Mouse (Mus musculus): ENCODE results near the gene Krt80. TPM values are rescaled to one million over a fixed set of nuclear protein-coding genes. Genes with fewer than 3 reads are reported as not detected.
"Not testable (repeated sequence)": the region's sequence is repeated elsewhere in the genome, so short reads cannot be mapped to it uniquely, and the experiment has no call there.

Krt80 gene
- total RNA-seq, 2 experiments from 2014 or later: 1.4 to 2.0 TPM

DNA sequence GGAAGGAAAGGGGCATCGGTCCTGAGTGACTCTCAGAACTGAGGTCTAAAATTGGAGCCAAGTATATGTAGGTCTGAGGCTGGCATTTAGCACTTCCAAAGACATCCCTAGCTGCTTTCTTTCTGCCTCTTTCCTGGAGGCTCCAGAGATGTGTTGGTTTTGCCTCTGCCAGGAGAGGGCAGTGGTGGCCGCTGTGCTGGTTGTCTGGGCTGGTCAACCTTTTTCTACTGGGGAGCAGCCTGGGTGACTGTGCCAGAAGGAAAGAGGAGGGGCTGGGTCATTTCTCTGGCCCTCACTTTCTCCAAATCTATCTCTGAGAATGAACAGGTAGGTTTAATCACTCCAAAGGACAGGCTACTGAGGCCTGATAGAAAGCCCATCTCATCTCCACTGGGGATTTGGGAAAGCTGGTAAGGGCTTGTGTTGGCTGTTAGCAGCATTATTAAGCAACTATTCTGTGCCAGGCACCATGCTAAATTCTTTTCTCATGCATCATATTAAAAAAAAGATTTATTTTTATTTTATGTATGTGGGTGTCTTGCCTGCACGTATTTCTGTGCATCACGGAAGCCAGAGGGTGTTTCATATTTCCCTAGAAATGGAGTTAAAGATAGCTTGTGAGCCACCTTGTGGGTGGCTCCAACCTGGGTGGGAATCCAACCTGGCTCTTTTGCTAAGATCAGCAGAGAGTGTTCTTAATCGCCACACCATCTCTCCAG, 28.0 kb downstream of the Krt80 start:
- DNase-seq: peak; percentile 68 to 70

DNA sequence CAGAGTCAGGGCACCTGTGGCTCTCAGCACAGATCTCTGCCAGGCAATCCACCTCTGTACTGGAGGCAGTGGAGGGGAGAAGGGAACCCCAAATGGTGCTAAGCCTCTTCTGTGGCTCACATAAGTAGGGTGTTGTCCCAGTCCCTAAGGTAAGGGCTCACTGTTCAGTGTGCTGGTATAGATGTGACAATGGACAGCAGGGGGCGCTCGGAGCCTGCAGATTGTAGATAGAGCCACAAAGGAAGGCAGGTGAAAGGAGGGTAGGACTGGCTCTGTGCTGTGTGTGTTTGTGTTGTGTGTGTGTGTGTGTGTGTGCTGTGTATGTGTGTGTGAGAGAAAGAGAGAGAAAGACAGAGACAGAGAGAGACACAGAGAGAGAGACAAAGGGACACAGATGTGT, 30.4 kb downstream of the Krt80 start:
- DNase-seq: peak; percentile 88 to 91

DNA sequence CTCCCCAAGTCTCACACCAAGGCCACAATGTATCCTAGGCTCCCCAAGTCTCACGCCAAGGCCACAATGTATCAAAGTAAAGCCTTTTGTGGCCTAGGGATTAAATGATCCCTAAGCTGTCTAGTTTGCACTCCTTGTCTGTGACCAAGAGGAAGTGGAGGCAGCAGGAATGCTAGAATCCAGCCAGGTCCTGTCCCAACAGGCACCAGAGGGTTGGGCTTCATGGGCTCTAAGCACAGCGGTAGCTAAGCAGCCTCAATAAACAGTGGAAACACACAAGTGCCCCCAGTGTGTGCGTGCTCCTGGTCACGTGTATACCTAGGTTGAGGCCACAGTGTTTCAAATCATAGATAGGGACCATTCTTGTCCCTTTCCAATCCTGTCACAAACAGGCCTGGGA, 31.6 kb downstream of the Krt80 start:
- no peak for DNase-seq

DNA sequence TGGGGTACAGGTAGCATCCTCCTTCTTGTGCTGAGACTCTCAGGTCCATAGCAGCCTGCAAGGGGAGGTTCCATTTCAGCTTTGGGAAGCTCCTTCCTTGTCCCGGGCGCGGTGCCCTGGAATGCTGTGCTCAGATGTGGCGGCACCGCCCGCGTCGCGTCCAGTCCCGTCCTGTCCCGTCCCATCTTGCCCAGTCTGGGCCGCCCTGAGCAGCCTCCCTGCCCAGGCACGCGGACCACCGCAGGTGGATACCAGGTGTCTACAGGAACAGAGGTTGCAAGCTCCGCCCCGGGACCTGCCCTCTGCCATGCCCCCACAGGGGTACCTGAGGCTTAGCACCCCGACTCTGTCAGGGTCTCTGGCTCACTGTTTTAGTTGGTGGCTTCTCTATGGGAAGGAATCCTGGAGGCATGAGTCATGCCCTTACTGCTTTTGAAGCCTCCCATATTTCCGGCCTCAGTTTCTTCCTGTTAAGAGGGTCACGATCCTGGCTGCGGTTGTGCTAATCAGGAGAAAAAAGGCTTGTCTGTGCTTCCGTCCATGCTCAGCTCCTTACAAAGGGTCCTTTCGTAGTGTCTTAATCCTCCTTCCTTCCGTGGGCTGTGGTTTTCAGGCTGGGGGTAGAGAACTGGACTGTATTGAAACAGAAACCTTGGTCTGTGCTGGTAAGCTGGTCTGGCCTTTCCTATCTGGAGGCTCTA, 33.3 kb downstream of the Krt80 start:
- peak in 1 of 2 experiments; percentile 44 for DNase-seq

DNA sequence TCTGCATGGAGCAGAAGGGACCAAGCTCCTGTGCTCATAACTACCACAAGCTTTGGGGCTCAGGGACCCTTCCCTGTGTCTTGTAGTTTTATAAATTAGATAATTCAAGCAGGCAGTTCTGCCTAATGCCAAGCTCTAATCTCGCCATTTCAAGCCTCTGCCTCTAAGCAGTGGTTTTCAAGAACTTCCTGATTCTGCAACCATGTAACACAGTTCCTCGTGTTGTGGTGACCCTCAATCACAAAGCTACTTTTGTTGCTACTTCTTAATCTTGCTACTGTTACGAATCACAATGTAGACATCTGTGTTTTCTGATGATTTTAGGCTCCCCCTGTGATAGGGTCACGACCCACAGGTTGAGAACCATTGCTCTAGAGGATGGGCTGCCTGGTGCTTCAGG, 36.3 kb downstream of the Krt80 start:
- no peak for DNase-seq

DNA sequence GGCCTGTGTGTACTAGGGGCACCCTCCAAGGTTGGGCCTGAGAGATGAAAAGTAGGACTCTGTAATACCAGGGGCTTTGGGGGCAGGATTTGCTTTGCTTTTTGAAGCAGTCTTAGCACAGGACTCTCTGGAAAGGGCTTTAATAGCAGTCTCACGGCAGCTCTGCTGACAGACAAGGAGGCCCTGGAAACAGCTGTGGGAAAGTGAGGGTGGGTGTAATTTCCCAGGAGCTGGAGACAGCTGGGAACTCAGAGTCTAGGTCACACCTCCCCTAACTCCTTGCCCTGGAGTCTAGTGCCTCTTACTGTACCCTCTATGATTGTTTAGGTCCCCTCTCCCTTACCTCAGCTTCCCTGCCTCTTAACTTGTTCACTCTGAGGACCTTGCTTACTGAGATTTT, 36.8 kb downstream of the Krt80 start:
- DNase-seq: no peak

DNA sequence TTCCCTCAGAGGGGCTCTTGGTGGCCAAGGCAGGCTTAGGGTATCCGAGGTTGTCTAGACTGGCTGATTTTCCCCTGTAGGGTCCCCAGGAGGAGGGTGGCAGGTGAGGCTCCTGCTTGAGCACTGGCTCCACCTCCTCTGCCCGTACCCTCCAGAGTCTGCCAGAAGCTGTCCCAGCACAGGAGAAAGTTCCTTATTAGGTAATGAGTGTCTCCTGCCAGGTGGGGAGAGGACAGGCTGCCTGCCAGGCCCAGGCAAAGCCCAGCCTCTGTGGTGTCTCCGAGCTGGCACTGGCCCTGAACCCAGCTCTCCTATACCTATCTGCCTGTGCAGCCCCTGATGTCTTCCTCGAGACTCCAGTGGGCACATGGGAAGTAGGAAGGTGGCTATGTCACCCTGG, 37.6 kb downstream of the Krt80 start:
- no peak for DNase-seq

DNA sequence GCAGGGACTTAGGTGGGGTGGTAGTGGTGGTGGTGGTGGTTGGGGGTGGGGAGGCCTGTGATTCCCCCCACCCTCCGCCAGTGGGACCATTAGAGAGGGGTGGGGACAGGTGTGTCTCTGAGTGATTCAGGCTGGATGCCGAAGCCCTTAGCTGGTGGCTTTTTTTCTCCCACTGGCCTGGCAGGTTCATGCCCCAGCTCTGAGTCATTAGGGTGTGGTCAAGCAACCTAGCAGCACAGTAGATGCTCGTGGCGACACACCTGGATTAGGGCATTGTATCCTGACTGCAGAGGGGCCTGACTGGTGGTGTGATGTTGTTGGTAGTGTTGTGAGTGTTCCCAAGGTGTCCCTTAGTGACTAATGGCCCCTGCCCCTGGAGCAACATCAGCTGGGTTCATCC, 38.9 kb downstream of the Krt80 start:
- no peak for DNase-seq

DNA sequence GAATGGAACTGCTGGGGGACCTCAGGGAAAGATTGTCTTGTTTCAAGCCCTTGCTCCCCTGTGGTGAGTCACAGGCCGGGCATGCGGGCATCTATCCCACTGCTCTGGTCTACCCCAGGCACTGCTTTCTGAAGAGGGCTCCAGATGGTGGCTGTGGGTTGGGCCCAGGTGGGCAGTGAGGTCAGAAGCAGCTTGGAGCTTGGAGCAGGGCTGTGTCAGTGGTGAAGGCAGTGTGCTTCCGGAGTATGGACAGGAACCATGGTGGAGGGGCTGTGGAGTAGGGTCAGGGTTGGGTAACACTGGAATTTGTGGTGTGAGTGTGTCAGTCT, 40.4 kb downstream of the Krt80 start:
- no peak for DNase-seq

DNA sequence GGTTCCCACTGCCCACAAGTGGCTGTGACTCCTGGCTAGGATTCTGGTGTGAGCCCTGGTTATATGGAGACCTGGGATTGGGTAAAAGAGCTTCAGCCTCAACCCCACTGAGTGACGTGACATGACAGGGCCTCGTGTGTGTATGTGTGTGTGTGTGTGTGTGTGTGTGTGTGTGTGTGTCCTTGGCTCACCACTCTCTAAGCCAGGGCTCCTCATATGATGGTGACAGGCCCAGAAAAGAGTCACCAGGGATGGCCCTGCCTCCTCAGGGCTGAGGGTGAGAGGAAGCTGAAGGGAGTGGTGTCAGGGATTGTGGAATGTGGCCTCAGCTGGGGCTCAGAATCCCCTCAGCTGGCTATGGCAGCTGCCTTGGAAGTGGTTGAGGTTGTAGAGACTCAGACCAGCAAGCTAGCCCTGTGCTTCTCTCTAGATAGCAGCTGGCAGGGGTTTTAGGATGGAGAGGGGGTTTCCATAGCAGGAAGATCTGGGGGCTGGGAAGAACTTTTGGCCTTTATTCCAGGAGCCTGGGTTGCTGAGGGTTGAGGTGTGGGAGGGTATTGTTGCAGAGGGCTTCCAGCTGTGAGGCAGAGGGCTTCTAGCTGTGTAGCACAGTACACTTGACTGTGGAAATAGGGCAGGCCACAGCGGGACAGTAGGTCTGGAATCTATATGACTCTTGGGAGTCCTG, 40.9 kb downstream of the Krt80 start:
- no peak for DNase-seq

DNA sequence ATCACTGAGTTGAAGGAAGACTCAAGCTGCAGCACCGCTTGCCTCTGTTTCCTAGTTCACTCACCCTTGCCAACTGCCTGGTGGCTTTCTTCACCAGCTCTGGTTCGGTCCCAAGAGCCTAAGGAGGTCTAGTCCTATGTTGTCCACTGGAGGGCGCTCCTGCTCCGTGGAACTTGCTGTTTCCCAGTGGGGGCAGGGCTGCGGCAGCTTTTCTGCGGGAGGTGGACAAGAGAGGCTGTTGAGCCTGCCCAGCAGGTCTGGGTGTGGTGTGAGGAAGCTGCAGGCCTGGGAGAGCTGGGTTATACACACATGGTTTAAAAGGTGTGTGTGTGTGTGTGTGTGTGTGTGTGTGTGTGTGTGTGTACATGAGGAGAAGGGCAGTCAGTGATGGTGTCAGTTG, 42.7 kb downstream of the Krt80 start:
- peak; percentile 88 to 89 for DNase-seq

DNA sequence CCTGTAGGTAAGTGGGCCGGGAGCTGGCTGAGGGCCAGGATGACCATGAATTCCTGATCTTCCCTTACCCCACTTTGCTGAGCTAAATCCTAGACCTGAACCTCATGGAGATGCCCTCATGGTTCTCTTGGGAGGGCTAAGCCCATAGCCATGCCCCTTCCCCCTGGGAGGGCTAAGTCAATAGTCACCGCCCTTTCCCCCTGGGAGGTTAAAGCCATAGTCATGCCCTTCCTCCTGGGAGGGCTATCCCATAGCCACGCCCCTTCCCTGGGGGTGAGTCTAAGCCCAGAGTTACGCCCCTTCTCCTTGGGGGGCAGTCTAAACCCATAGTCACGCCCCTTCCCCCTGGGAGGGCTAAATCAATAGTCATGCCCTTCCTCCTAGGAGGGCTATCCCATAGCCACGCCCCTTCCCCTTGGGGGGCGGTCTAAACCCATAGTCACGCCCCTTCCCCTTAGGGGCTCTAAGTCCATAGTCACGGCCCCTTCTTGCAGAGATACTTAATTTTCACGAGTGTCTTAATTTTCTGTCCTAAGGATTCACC, 43.9 kb downstream of the Krt80 start:
- DNase-seq: no peak

DNA sequence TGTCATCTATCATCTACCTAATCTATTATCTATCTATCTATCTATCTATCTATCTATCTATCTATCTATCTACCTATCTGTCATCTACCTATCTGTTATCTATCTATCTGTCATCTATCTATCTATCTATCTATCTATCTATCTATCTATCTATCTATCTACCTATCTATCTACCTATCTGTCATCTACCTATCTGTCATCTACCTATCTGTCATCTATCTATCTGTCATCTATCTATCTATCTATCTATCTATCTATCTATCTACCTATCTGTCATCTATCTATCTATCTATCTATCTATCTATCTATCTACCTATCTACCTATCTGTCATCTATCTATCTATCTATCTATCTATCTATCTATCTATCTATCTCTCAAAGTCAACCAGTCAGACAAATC, 45.6 kb downstream of the Krt80 start:
- DNase-seq: not testable (repeated sequence)

DNA sequence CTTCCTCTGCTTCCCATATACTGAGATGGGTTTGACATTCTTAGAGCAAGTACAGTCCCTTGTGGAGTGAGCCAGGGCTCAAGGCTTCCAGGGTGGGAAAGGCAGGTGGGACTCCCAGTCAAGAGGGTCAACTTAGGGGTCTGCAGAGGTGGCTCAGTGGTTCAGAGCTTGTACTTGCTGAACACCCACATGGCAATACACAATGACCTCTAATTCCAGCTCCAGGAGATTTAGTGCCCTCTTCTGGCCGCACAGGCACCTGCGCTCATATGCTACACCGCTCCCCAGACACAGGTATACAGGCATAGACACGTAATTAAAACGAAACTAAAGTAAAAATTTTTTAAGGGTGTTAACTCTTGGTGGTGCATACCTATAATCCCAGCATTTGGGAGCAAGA, 46.5 kb downstream of the Krt80 start:
- DNase-seq: no peak

DNA sequence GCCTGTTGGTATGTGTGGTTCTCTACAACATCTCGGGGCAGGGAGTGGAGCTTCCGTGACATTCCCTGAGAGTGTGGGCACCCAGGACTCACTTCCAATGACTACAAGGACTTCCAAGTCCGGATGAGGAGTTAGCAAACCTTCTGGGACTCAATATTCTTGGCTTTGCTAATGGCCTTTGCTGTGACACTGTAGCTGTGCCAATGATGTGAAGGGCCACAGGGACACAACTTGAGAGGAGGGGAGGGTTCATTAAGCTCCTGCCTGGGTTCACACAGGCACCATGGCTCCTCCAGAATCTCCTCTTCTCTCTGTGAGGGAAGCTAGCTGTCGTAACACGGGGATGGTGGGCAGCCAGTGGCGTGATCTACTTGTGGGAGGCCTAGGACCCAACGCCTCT, 47.3 kb downstream of the Krt80 start:
- peak in 1 of 2 experiments; percentile 17 for DNase-seq

DNA sequence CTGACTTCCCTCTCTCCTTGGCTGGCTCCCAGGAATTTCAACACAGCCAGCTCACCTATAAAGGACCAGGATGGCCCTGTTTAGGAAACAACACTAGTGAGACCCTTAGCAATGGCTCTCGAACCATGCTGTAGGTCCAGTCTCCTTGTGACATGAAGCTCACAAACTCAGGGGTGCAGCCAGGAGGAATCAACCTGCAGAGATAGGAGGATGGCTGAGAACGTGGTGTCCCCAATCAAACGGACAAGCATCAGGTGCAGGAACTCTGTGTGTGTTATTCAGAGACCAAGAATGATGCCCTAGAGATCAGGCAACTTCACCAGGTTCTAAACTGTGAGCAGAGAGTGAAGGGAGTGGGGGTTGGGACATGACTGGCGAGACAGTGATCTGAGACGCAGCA, 47.9 kb downstream of the Krt80 start:
- peak in 1 of 2 experiments; percentile 15 for DNase-seq

DNA sequence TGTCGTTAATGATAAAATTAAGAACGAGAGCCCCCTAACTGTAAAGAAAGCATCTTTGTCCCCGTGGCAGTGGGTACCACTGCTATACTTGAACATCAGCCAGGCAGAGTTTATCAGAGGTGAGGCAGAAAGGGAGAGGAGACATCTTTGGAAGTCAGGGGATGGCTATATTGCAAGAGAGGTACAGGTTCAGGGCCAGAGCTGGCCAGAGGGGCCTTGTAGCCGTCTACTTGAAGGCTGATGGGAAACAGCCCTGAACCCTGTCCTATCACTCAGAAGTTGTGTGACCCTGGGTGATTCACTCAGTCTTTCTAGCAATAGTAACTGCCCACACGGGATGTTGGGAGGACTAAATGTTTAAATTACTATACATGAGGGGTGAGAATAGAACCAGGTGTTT, 48.8 kb downstream of the Krt80 start:
- DNase-seq: peak; percentile 52 to 70

DNA sequence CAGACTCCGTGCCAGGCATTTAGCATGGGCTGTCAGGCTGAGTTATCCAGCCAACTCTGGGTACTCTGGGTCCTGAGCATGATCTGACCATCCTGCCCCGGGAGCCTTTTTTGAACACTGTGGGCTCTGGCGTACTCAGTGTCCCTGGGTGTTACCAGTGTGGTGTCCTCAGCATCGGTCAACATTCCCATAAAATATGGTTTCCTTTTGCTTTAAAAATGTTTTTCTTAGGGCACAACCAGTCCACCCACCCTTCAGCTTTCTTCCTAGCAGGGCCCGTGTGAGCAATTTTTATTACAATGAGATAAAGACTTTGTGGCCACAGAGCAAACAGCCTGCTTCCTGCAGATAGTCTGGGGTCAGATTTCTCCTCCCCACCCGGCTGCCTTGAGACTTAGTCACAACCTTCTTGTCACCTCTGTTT, 49.3 kb downstream of the Krt80 start:
- DNase-seq: peak; percentile 40 to 68

DNA sequence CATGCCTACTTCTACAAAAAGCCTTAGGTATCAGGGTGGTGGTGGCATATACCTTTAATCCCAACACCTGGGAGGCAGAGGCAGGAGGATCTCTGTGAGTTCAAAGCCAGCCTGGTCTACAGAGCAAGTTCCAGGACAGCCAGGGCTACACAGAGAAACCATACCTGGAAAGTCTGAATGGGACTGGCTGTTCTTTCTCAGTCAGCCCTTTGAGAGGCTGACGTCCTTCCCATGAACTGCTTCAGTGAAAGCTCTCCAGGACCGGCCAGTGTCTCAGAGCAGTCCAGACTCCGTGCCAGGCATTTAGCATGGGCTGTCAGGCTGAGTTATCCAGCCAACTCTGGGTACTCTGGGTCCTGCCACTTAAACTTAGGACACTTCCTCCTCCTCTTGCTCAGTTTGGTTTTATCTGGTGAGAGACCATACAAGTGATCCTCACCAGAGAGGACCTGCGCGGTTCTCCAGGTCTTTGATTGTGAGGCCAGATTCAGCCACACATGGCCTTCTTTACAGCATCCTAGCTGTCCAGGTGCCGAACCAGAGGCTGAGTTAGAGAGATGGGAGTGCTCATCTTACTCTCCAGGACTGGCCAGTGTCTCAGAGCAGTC, 49.8 kb downstream of the Krt80 start:
- DNase-seq: no peak

DNA sequence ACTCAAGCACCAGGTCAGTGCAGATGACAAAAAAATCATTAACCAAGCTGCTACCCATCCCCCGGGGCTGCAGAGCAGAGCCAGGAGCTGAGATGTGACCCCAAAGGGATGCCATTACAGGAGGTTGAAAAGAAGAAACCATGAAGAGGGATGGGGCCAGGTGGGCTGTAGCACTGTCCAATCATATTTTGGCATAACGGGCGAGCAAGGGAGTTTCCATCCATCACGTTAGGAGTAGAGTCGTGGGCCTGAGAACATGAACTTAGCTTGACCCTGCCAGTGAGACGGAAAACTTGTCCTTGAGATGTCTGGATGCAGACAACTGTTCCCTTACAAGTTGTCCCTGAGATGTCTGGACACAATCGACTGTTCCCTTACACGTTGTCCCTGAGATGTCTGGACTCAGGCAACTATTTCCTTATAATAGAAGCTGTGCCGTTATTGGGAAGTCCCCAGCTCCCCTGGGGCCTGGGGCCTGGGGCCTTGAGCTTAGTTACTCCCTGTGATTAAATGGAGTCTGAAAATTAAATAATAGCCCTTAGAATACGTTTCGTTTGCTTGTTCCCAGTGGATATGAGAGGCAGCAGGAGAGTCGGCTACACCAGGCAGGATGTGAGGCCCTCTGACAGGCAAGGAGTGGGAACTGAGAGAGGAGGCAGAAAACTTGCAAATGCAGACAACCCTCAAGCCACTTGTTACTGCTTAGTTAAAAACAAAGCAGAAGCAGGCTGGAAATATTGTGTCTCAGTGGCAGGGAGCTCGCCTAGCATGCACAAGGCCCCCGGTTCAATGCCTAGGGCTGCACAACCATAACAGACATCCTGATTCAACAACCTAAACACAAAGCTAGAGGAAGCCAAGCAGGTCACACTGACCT, 50.8 kb downstream of the Krt80 start:
- DNase-seq: peak; percentile 39 to 40

DNA sequence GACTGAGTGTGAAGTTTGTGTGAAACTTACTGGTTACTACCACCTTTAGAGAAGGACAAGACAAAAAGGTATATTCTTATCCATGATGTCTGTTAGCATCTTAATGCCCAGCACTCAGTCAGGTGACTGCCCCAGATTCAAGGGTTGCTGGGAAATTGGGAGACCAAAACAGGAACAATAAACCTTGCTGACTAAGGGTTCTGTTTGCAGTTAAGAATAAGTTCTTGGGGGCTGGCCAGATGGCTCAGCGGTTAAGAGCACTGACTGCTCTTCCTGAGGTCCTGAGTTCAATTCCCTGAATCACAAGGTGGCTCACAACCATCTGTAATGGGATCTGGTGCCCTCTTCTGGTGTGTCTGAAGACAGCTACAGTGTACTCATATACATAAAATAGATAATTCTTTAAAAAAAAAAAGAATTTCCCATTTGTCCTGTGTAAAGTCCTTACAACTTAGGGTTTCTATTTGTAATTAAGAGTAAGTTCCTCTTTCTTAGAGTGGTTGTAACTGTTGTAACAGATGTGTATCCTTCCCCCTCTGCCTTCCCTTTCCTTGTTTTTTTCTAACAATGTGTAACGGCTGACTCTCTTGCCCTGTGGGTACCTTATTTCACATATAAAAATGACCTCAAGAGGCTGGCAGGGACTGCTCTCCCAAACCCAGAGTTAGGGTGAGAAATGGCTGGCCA, 52.0 kb downstream of the Krt80 start:
- DNase-seq: no peak
